10 mouse cellular contexts compared by ENCODE assay signal in the genomic region with DNA sequence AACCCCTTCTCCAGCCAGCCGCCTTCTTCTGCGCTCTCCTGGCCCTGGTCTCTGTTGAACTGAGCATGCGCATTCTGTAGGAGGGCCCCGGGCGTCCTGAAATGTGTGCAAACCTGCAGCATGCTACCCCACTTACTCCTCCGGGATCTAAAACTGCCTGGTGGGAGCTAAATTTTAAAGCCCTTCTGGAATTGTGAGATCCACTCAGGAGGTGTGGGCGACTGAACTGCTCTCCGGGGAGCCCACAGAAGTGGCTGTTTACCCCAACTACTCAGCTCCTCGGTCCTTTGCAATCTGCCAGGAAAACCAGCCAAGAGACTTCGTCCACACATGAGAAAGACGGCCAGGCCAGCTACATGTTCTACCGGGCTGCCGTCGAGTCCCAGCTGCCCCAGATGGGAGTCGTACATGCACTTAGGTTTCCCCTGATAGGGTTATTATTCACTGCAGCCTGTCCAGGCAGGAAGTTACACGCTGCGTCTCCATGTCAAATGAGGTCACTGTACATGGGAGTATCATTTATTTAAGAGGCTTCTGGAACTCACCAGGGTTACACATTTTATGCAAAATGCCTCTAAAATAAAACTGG. TPM values are rescaled to one million over a fixed set of nuclear protein-coding genes. Genes with fewer than 3 reads are reported as not detected.
A peak's percentile ranks its signal among the peaks of the same experiment; 100 is the strongest.
DNase-seq lines count a peak whose midpoint lies in the region; ATAC-seq and TF ChIP-seq lines count a peak whose summit lies in the region.
"Had no signal": no experiment of that assay in that cellular context is flagged by ENCODE, and none has a peak within 500 bp of the region (broad histone marks: within the 10 kb centered on the region; RNA-seq: fewer than 3 reads in every experiment).

No protein-coding gene starts in this region.

- no peak for TF ChIP-seq POLR2A in cerebellum, adult 2 months (IDR thresholded peaks at IDR 0.05; ENCODE audit: borderline replicate concordance, insufficient read depth, low read length)

- peak; percentile 28 to 30 for DNase-seq in cerebellum, postnatal 10 days
- no peak for DNase-seq in cerebellum, adult 2 months
- DNase-seq in neural tube, embryonic 10.5 days (ENCODE audit: extremely low spot score, low spot score): no peak
- peak; percentile 69 for DNase-seq in kidney, postnatal 10 days
- no peak for DNase-seq in spleen, postnatal 14 days (ENCODE audit: low spot score in 2 of 2)
- DNase-seq in adrenal gland, adult 18-20 months (ENCODE audit: low spot score in 2 of 2): no peak

- ATAC-seq in neural tube, embryonic 13.5 days (ENCODE audit: low read depth): no peak
- ATAC-seq in stomach, embryonic 15.5 days (ENCODE audit: insufficient read depth, low FRiP score, low read depth): no peak
- ATAC-seq: midbrain, embryonic 15.5 days had no signal

- H3K9me3 ChIP-seq in neural tube, embryonic 13.5 days: no peaks in the 10 kb centered on the region
- no peaks in the 10 kb centered on the region for H3K9me3 ChIP-seq in stomach, embryonic 15.5 days
- H3K9me3 ChIP-seq: limb, embryonic 12.5 days; midbrain, embryonic 15.5 days had no signal

- H3K27ac ChIP-seq in cerebellum, adult 2 months (ENCODE audit: insufficient read depth, low read length): no peak overlapping the region
- 0 out of 2 replicates have a peak overlapping the region, but pooled peaks have one; percentile 56 for H3K27ac ChIP-seq in neural tube, embryonic 13.5 days (replicated peaks)
- H3K27ac ChIP-seq in stomach, embryonic 15.5 days: 0 out of 2 replicates have a peak overlapping the region, but pooled peaks have one; percentile 2
- H3K27ac ChIP-seq: limb, embryonic 12.5 days; midbrain, embryonic 15.5 days had no signal

- no peak overlapping the region for H3K9ac ChIP-seq in neural tube, embryonic 13.5 days
- no peak overlapping the region for H3K9ac ChIP-seq in stomach, embryonic 15.5 days
- H3K9ac ChIP-seq: limb, embryonic 12.5 days; midbrain, embryonic 15.5 days had no signal

- TF ChIP-seq CTCF in cerebellum, adult 2 months (IDR thresholded peaks at IDR 0.05; ENCODE audit: borderline replicate concordance, insufficient read depth, low read depth, low read length): no peak

- H3K36me3 ChIP-seq in neural tube, embryonic 13.5 days: peaks cover 18% of the 10 kb centered on the region
- H3K36me3 ChIP-seq in stomach, embryonic 15.5 days: no peaks in the 10 kb centered on the region
- H3K36me3 ChIP-seq: limb, embryonic 12.5 days; midbrain, embryonic 15.5 days had no signal

- no peak overlapping the region for H3K4me2 ChIP-seq in neural tube, embryonic 13.5 days
- H3K4me2 ChIP-seq in stomach, embryonic 15.5 days: no peak overlapping the region
- H3K4me2 ChIP-seq: limb, embryonic 12.5 days; midbrain, embryonic 15.5 days had no signal

- H3K4me3 ChIP-seq in cerebellum, adult 2 months (replicated peaks; ENCODE audit: insufficient read depth, low read depth, low read length): no peak overlapping the region
- no peak overlapping the region for H3K4me3 ChIP-seq in neural tube, embryonic 13.5 days
- H3K4me3 ChIP-seq in stomach, embryonic 15.5 days (replicated peaks): no peak overlapping the region
- H3K4me3 ChIP-seq: limb, embryonic 12.5 days; midbrain, embryonic 15.5 days had no signal

- 66% methylated on average over 17 of the region's 17 CpGs for WGBS in cerebellum, adult 2 months
- 60% methylated on average over 17 of the region's 17 CpGs for WGBS in neural tube, embryonic 13.5 days
- 53% methylated on average over 17 of the region's 17 CpGs for WGBS in stomach, embryonic 15.5 days

- no peaks in the 10 kb centered on the region for H3K4me1 ChIP-seq in cerebellum, adult 2 months (ENCODE audit: control insufficient read depth, insufficient read depth, low read length)
- peaks cover 20% of the 10 kb centered on the region for H3K4me1 ChIP-seq in neural tube, embryonic 13.5 days (replicated peaks)
- no peaks in the 10 kb centered on the region for H3K4me1 ChIP-seq in stomach, embryonic 15.5 days
- H3K4me1 ChIP-seq: midbrain, embryonic 15.5 days had no signal

- no peaks in the 10 kb centered on the region for H3K27me3 ChIP-seq in cerebellum, adult 2 months (ENCODE audit: control insufficient read depth, insufficient read depth, low read length)
- no peaks in the 10 kb centered on the region for H3K27me3 ChIP-seq in neural tube, embryonic 13.5 days
- H3K27me3 ChIP-seq in stomach, embryonic 15.5 days (replicated peaks): no peaks in the 10 kb centered on the region
- H3K27me3 ChIP-seq: limb, embryonic 12.5 days; midbrain, embryonic 15.5 days had no signal

RNA-seq across cellular contexts. Expression of a gene that starts 22.3 kb away (rescaled TPM):
- not detected in 2 replicates for polyA plus RNA-seq in cerebellum, adult 2 months (2012; rRNA removed)
- polyA plus RNA-seq in neural tube, embryonic 13.5 days (2015; fragmentation: Nextera tagmentation; extraction: Ambion mirVana): not detected in 2 replicates
- polyA plus RNA-seq in stomach, embryonic 15.5 days (2015; fragmentation: Nextera tagmentation; extraction: Ambion mirVana): 0.14 TPM in 1 of 2 replicates, not detected in the other
- not detected for total RNA-seq in adrenal gland, adult 18-20 months (2021)
- polyA plus RNA-seq: limb, embryonic 12.5 days; midbrain, embryonic 15.5 days had no signal

RNA-seq across cellular contexts. Expression of a gene that starts 57.0 kb away (rescaled TPM):
- polyA plus RNA-seq in cerebellum, adult 2 months (2012; rRNA removed): not detected in 2 replicates
- 0.15 TPM in 1 of 2 replicates, not detected in the other for polyA plus RNA-seq in neural tube, embryonic 13.5 days (2015; fragmentation: Nextera tagmentation; extraction: Ambion mirVana)
- polyA plus RNA-seq in stomach, embryonic 15.5 days (2015; fragmentation: Nextera tagmentation; extraction: Ambion mirVana): 17.6 and 18.4 TPM in 2 replicates
- not detected for total RNA-seq in adrenal gland, adult 18-20 months (2021)
- polyA plus RNA-seq: midbrain, embryonic 15.5 days had no signal

Comparison
In these comparisons a context has a peak if more than half of its experiments do, and no peak if none do; other contexts are left out.
1. DNase-seq: peak in cerebellum, postnatal 10 days (2 of 2) and kidney, postnatal 10 days (single experiment); none in cerebellum, adult 2 months (0 of 2), neural tube, embryonic 10.5 days (single experiment), spleen, postnatal 14 days (0 of 2) and adrenal gland, adult 18-20 months (0 of 2).
2. RNA of a gene that starts 57.0 kb away (polyA plus RNA-seq): 17.6 to 18.4 TPM in stomach, embryonic 15.5 days; 0.15 TPM in neural tube, embryonic 13.5 days and not detected in cerebellum, adult 2 months; every median in the first group is over 10 times any median in the second.